ENCODE assay signal across 10 mouse cellular contexts in the genomic region with DNA sequence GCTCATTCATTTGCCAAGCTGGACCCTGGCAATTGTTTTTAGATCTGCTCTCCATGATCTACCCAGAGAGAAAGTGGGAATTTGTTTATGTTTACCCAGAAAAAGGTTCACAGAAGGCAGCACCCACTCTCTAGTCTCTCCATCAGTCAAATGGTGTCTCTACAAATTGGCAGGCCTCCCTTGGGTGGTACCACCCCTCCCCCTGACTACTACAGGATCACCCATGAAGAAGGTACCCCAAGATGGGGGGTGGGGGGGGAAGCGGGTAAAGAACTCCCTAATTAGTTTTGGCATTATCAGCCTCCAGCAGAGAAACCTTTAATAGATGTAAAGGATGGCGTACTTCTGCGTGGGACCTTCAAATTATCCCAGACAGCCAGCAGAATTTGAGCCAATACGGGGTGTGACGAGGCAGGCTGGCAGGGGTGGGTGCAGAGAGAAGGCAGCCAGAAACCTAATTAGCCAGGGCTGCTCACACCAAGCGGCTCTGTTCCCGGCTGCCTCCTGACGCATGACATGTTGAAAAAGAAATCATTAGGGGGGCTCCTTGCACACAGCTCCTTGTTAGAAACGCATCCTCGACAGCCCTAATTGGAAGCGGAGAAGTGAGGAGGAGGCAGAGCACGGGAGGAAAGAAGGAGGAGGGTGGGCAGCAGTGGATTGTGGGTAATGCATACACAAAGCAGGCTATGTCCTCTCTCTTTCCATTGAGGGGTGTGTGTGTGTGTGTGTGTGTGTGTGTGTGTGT.
DNase-seq lines count a peak whose midpoint lies in the region; ATAC-seq lines count a peak whose summit lies in the region.
"Had no signal": no experiment of that assay in that cellular context is flagged by ENCODE, and none has a peak within 500 bp of the region (broad histone marks: within the 10 kb centered on the region; RNA-seq: fewer than 3 reads in every experiment).

No protein-coding gene starts in this region.

- no peak overlapping the region for H3K4me3 ChIP-seq in embryonic facial prominence, embryonic 10.5 days
- no peak overlapping the region for H3K4me3 ChIP-seq in hindbrain, embryonic 15.5 days
- H3K4me3 ChIP-seq in limb, embryonic 12.5 days (replicated peaks): no peak overlapping the region
- no peak overlapping the region for H3K4me3 ChIP-seq in heart, embryonic 11.5 days (ENCODE audit: low read depth, low read length)
- H3K4me3 ChIP-seq: neural tube, embryonic 12.5 days had no signal

- H3K4me1 ChIP-seq in embryonic facial prominence, embryonic 10.5 days: no peaks in the 10 kb centered on the region
- peaks cover 18% of the 10 kb centered on the region for H3K4me1 ChIP-seq in hindbrain, embryonic 15.5 days (replicated peaks)
- H3K4me1 ChIP-seq in limb, embryonic 12.5 days (replicated peaks): no peaks in the 10 kb centered on the region
- H3K4me1 ChIP-seq in heart, embryonic 11.5 days (ENCODE audit: control insufficient read depth, insufficient read depth, low read length): no peaks in the 10 kb centered on the region
- H3K4me1 ChIP-seq: neural tube, embryonic 12.5 days had no signal

- H3K4me2 ChIP-seq in hindbrain, embryonic 15.5 days: peak overlapping the region; percentile 41
- H3K4me2 ChIP-seq in limb, embryonic 12.5 days: 0 out of 2 replicates have a peak overlapping the region, but pooled peaks have one; percentile 10
- no peak overlapping the region for H3K4me2 ChIP-seq in heart, embryonic 11.5 days
- H3K4me2 ChIP-seq: neural tube, embryonic 12.5 days had no signal

- no peaks in the 10 kb centered on the region for H3K27me3 ChIP-seq in embryonic facial prominence, embryonic 10.5 days (replicated peaks; ENCODE audit: low read depth, poor library complexity, severe bottlenecking)
- no peaks in the 10 kb centered on the region for H3K27me3 ChIP-seq in hindbrain, embryonic 15.5 days
- H3K27me3 ChIP-seq in limb, embryonic 12.5 days: no peaks in the 10 kb centered on the region
- no peaks in the 10 kb centered on the region for H3K27me3 ChIP-seq in heart, embryonic 11.5 days (ENCODE audit: control insufficient read depth, insufficient read depth, low read length)
- H3K27me3 ChIP-seq: neural tube, embryonic 12.5 days had no signal

- H3K9me3 ChIP-seq in embryonic facial prominence, embryonic 10.5 days: no peaks in the 10 kb centered on the region
- no peaks in the 10 kb centered on the region for H3K9me3 ChIP-seq in hindbrain, embryonic 15.5 days
- H3K9me3 ChIP-seq in limb, embryonic 12.5 days: 0 out of 2 replicates have a peak, but pooled peaks cover 3% of the 10 kb centered on the region
- H3K9me3 ChIP-seq in heart, embryonic 11.5 days (replicated peaks; ENCODE audit: control insufficient read depth, low read length): no peaks in the 10 kb centered on the region
- H3K9me3 ChIP-seq: neural tube, embryonic 12.5 days had no signal

- intact Hi-C loops in heart, postnatal 14 days (cut with DNase I): loop anchor here (2.0 kb wide), 1 partner anchor 142 kb away; no protein-coding TSS in a partner anchor

- peak; percentile 88 for DNase-seq in brain, adult 2 months (ENCODE audit: low read depth, low spot score)
- peak; percentile 22 for DNase-seq in embryonic facial prominence, embryonic 10.5 days (ENCODE audit: low spot score)
- DNase-seq in urinary bladder, postnatal 4 days (ENCODE audit: low spot score in 2 of 2): no peak
- no peak for DNase-seq in heart, postnatal 14 days
- DNase-seq: kidney, postnatal 10 days had no signal

- WGBS in embryonic facial prominence, embryonic 10.5 days: 62% methylated on average over 12 of the region's 12 CpGs
- WGBS in hindbrain, embryonic 15.5 days: 23% methylated on average over 12 of the region's 12 CpGs
- 51% methylated on average over 12 of the region's 12 CpGs for WGBS in limb, embryonic 12.5 days
- WGBS in heart, embryonic 11.5 days (ENCODE audit: insufficient replicate concordance): 68% methylated on average over 12 of the region's 12 CpGs

- H3K36me3 ChIP-seq in embryonic facial prominence, embryonic 10.5 days (replicated peaks): no peaks in the 10 kb centered on the region
- H3K36me3 ChIP-seq in hindbrain, embryonic 15.5 days: no peaks in the 10 kb centered on the region
- no peaks in the 10 kb centered on the region for H3K36me3 ChIP-seq in limb, embryonic 12.5 days
- H3K36me3 ChIP-seq in heart, embryonic 11.5 days (ENCODE audit: control insufficient read depth, insufficient read depth, low read length): no peaks in the 10 kb centered on the region
- H3K36me3 ChIP-seq: neural tube, embryonic 12.5 days had no signal

- H3K9ac ChIP-seq in hindbrain, embryonic 15.5 days: no peak overlapping the region
- H3K9ac ChIP-seq in limb, embryonic 12.5 days (replicated peaks): no peak overlapping the region
- H3K9ac ChIP-seq in heart, embryonic 11.5 days (ENCODE audit: low read depth, low read length): no peak overlapping the region
- H3K9ac ChIP-seq: neural tube, embryonic 12.5 days had no signal

- ATAC-seq in hindbrain, embryonic 15.5 days (ENCODE audit: low FRiP score, low read depth): peak; percentile 85
- ATAC-seq in limb, embryonic 12.5 days (ENCODE audit: insufficient number of reproducible peaks, insufficient read depth, low FRiP score, low TSS enrichment, low read depth): no peak
- no peak for ATAC-seq in erythroblast, adult 5-6 weeks (replicated peaks; ENCODE audit: low FRiP score, poor library complexity, severe bottlenecking)
- no peak for ATAC-seq in heart, embryonic 11.5 days (replicated peaks; ENCODE audit: insufficient number of reproducible peaks, low FRiP score, low TSS enrichment)

- H3K27ac ChIP-seq in embryonic facial prominence, embryonic 10.5 days (replicated peaks): no peak overlapping the region
- H3K27ac ChIP-seq in hindbrain, embryonic 15.5 days (replicated peaks): peak overlapping the region; percentile 65
- H3K27ac ChIP-seq in limb, embryonic 12.5 days: no peak overlapping the region
- no peak overlapping the region for H3K27ac ChIP-seq in heart, embryonic 11.5 days (ENCODE audit: low read depth, low read length)
- H3K27ac ChIP-seq: neural tube, embryonic 12.5 days had no signal

Comparison
In these comparisons a context has a peak if more than half of its experiments do, and no peak if none do; other contexts are left out.
1. DNase-seq: peak in brain, adult 2 months (single experiment) and embryonic facial prominence, embryonic 10.5 days (single experiment); none in urinary bladder, postnatal 4 days (0 of 2) and heart, postnatal 14 days (0 of 2).